Mouse (Mus musculus) C3H10T1/2 (cell line): ENCODE data around the gene Vars2. TPM values are rescaled to one million over a fixed set of nuclear protein-coding genes. Genes with fewer than 3 reads are reported as not detected.

Experiments used
- polyA plus RNA-seq, 2 experiments: library from polyadenylated mRNA; unstranded; fragments of >200 nt; fragmentation: generic; extraction: Trizol; gene quantifications; one replicate each; pipeline ENCODE4 v1.2.1; 2012; ENCODE audit warnings: missing spikeins in 2 of 2

The Vars2 gene
- polyA plus RNA-seq = 10 to 100 TPM; 10.3 to 17.1 TPM

DNA sequence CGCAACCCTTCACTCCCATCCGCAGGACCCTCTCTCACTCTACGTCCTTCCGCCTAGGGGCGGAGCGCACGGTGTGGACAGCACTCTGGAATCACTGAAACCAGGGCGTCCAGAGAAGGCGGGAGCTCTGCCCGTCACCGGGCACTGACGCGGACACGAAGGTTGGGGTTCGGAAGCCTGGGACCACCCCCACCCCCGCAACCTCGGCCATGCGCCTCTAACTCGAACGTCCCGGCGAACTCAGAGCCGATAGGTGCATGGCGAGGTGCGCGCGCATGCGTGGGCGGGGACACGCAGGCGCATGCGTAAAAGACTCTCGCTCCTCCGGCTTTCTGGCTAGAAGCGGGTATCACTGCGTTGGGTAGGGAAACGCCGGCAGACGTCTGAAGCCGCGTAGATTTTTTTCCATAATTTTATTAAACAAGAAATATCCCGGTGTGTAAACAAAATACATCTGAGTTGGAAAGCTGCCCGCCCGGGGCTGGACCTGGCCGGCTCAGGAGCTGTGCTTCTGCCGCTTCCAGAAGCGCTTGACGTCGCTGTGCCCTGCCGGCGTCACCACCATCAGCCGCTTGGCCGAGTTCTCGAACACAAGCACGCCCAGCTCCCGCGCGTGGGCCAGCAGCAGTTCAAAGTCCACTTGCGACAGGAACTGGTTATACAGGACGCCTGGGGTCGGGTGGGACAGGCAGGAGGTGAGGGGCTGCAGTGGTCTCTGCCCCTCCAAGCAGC is at the start of gene Vars2:
Gene Vars2, minus strand, starts transcription at position 259 of the 732 bp plus-strand sequence.

DNA sequence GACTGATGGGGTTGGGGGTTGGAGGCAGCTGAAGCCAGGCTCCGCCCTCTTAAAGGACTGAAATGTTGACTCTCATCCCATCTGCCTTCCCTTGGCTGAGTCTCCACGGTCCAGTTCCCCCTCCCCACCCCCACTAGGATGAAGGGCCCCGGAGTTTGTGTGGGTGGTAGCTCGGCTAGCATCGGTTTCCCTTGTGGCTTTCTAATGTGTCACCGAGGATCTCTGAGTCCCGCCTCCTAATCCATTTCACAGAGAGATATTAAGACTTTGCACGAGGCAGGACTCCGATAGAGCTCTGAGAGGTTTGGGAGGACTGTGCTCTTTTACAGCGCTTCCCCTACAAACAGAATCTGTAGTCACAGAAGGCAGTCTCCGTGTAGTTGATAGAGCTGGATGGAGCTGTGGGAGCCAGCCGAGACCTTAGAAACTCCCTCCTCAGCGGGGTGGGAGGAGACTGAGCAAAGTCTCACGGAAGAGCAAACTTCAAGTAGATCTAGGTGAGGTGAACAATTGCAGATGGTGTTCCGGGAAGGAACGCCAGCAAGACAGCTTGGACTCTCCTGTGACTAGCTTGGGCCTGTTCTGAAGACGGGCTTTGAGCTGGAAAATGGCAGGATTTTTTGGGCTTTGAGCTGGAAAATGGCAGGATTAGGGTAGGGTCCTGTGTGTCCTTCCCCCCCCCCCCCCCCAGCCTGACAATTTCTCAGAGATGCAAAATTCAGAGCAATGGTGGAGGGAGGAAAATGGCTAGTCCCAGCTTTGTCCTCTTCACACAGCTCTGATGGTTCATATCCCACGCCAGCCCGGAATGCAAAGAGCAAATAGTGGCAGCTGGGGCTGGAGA is 37.5 kb upstream of the Vars2 start, which contains the start of gene Ddr1:
Gene Ddr1, minus strand, starts transcription at position 1 of the 844 bp plus-strand sequence.

DNA sequence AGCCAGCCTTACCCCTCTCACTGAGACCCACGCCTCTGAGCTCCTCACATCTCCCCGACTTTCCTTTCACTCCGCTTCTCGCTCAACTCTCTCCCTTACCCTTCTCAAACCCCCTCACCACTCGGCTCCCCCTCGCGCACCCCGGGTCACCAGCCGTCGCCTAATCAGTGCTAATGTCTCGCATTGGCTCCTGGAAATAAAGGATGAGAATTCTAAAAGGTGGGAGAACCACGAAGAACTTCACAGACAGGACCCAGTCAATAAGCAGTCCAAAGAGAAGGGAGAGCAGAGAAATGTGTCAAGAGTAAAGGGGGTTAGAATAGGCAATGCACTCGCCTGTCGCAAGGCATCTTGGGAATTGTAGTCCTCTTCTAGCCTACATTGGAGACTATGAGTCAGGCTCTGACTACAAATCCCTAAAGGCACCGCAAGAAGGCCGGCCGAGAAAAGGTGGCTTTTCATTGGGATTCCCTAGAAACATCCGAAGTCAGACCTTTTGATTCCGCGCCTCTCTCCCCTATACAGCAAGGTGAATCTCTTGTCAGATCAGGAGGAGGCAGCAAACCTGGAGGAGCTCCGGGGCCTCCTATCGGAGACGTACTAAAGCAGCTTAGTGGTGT is 6.1 kb upstream of the Vars2 start, which contains the start of gene Gtf2h4:
Gene Gtf2h4, minus strand, starts transcription at position 324 of the 620 bp plus-strand sequence.

DNA sequence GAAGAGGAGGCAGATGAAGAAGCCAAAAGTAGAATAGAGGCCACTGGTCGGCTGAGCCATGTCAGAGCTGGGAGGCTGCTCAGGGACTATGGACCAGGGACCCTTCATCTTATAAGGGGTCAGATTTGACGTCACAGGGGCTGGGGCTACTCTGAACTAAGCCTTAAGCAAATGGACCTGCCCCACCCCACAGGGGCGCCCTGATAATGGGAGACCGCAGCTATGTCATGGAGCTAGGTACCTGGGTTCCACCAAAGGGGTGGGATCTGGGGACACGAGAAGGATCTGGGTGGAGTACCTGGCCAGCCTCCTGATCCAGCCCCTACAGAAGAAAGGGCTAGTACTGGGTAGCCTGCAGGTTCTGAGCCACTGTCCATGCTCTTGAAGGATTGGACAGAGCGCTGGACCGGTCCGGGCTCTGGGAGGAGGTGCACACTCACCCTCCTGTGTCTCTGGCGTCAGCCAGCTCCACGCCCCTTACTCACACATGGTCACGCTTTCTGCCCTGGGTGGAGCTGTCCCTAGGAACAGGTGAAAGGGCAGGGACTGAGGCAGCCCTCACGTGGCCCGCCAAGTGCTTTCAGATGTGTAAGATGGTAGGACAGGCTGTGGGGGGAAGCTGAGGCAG is 23.7 kb downstream of the Vars2 start, which contains the start of gene Mucl3:
Gene Mucl3, minus strand, starts transcription at position 87 of the 628 bp plus-strand sequence.

DNA sequence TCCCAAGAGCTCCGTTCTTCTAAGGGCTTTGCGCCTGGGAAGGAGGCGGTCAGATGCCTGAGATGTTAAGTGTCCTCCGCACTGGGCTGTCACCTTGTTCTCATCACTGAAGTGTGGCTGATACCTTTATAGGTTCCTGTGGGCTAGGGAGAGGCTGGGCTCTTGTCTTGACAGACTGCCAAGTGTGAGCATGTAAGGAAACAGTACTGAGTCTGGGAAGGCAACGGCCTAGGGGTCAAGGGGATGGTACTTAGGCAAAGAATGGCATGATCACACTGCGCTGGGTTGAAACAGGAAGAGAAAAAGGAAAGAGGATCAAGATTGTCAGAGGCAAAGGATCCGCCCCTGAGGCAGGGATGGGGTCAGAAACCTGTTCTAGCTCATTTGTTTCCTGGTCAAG is 40.9 kb downstream of the Vars2 start, which contains the start of gene Gm9573:
Gene Gm9573, minus strand, starts transcription at position 101 of the 400 bp plus-strand sequence.

Other genes starting within 250 kb of the Vars2 start
- gene H2-Q6, start 242.7 kb downstream of the Vars2 start, polyA plus RNA-seq = under 1 TPM in 1 of 2 experiments, not detected in 1; 0.05 TPM
- gene H2-Q7, start 228.4 kb downstream of the Vars2 start, polyA plus RNA-seq = under 1 TPM; 0.05 to 0.31 TPM
- gene H2-Q10, start 197.5 kb downstream of the Vars2 start, polyA plus RNA-seq = under 1 TPM in 1 of 2 experiments, not detected in 1; 0.01 TPM
- gene Pou5f1, start 161.6 kb downstream of the Vars2 start, polyA plus RNA-seq = not detected
- 10 to 100 TPM; 50.1 to 69.1 TPM for gene Tcf19, start 150.8 kb downstream of the Vars2 start, polyA plus RNA-seq
- gene Cchcr1, start 150.5 kb downstream of the Vars2 start, polyA plus RNA-seq = 10 to 100 TPM; 22.4 to 23.7 TPM
- gene Psors1c2, start 134.4 kb downstream of the Vars2 start, polyA plus RNA-seq = under 1 TPM; 0.05 to 0.59 TPM
- gene Cdsn, start 115.5 kb downstream of the Vars2 start, polyA plus RNA-seq = 10 to 100 TPM in 1 of 2 experiments, 1 to 10 TPM in 1; 4.7 to 32.6 TPM
- not detected for gene 2300002M23Rik, start 100.1 kb downstream of the Vars2 start, polyA plus RNA-seq
- gene Sfta2, start 66.0 kb downstream of the Vars2 start, polyA plus RNA-seq = not detected
- not detected for gene Gm9573, start 41.0 kb downstream of the Vars2 start, polyA plus RNA-seq
- gene Mucl3, start 23.9 kb downstream of the Vars2 start, polyA plus RNA-seq = under 1 TPM in 1 of 2 experiments, not detected in 1; 0.01 TPM
- 10 to 100 TPM; 37.3 to 43.3 TPM for gene Gtf2h4, start 6.1 kb upstream of the Vars2 start, polyA plus RNA-seq
- gene Ddr1, start 37.0 kb upstream of the Vars2 start, polyA plus RNA-seq = 10 to 100 TPM; 13.6 to 77.1 TPM
- 10 to 100 TPM; 26.7 to 55.4 TPM for gene Ier3, start 154.1 kb upstream of the Vars2 start, polyA plus RNA-seq
- 10 to 100 TPM; 40.2 to 78.8 TPM for gene Flot1, start 155.6 kb upstream of the Vars2 start, polyA plus RNA-seq
- 1,000 to 10,000 TPM; 1,640 to 1,875 TPM for gene Tubb5, start 170.7 kb upstream of the Vars2 start, polyA plus RNA-seq
- 10 to 100 TPM in 1 of 2 experiments, 1 to 10 TPM in 1; 2.4 to 13.5 TPM for gene Mdc1, start 173.9 kb upstream of the Vars2 start, polyA plus RNA-seq
- gene Nrm, start 193.7 kb upstream of the Vars2 start, polyA plus RNA-seq = 10 to 100 TPM; 24.6 to 60.0 TPM
- gene Ppp1r18, start 198.0 kb upstream of the Vars2 start, polyA plus RNA-seq = 10 to 100 TPM; 72.4 to 92.4 TPM
- 10 to 100 TPM; 47.9 to 54.5 TPM for gene Dhx16, start 212.2 kb upstream of the Vars2 start, polyA plus RNA-seq
- gene 2310061I04Rik, start 229.8 kb upstream of the Vars2 start, polyA plus RNA-seq = 10 to 100 TPM; 23.3 to 41.8 TPM
- 10 to 100 TPM in 1 of 2 experiments, 1 to 10 TPM in 1; 8.0 to 45.3 TPM for gene Atat1, start 242.5 kb upstream of the Vars2 start, polyA plus RNA-seq
- gene Mrps18b, start 248.8 kb upstream of the Vars2 start, polyA plus RNA-seq = 100 to 1,000 TPM in 1 of 2 experiments, 10 to 100 TPM in 1; 55.9 to 163 TPM
- gene Ppp1r10, start 248.8 kb upstream of the Vars2 start, polyA plus RNA-seq = 10 to 100 TPM; 10.4 to 31.4 TPM